Comparison of ENCODE assay signal across 19 mouse cellular contexts in genomic region chr3:79578164-79578563, GRCm38 (mm10). TPM values are rescaled to one million over a fixed set of nuclear protein-coding genes. Genes with fewer than 3 reads are reported as not detected.
DNase-seq lines count a peak whose midpoint lies in the region; ATAC-seq and TF ChIP-seq lines count a peak whose summit lies in the region.
"Had no signal": no experiment of that assay in that cellular context is flagged by ENCODE, and none has a peak within 500 bp of the region (broad histone marks: within the 10 kb centered on the region; RNA-seq: fewer than 3 reads in every experiment).

No protein-coding gene starts in this region.

- no peaks in the 10 kb centered on the region for H3K27me3 ChIP-seq in liver, embryonic 13.5 days
- H3K27me3 ChIP-seq in liver, postnatal 0 days (ENCODE audit: insufficient read depth, low read length) = no peaks in the 10 kb centered on the region
- H3K27me3 ChIP-seq: embryonic facial prominence, embryonic 12.5 days; forebrain, embryonic 15.5 days; heart, embryonic 15.5 days; Patski had no signal

- 77% methylated on average over 6 of the region's 6 CpGs for WGBS in liver, embryonic 13.5 days (ENCODE audit: insufficient replicate concordance)
- WGBS in liver, postnatal 0 days (ENCODE audit: insufficient replicate concordance) = 76% methylated on average over 6 of the region's 6 CpGs

- no peak overlapping the region for H3K4me2 ChIP-seq in liver, embryonic 13.5 days
- no peak overlapping the region for H3K4me2 ChIP-seq in liver, postnatal 0 days (ENCODE audit: low read depth, low read length)
- H3K4me2 ChIP-seq: embryonic facial prominence, embryonic 12.5 days; forebrain, embryonic 15.5 days; heart, embryonic 11.5 days; heart, embryonic 15.5 days had no signal

- peaks cover 80% of the 10 kb centered on the region for H3K4me1 ChIP-seq in liver, embryonic 13.5 days (replicated peaks)
- peaks cover 11% of the 10 kb centered on the region for H3K4me1 ChIP-seq in liver, postnatal 0 days (ENCODE audit: insufficient read depth)

- H3K27ac ChIP-seq in liver, embryonic 13.5 days = peak overlapping the region; percentile 50
- no peak overlapping the region for H3K27ac ChIP-seq in liver, postnatal 0 days (ENCODE audit: low read depth)
- H3K27ac ChIP-seq: embryonic facial prominence, embryonic 12.5 days; forebrain, embryonic 15.5 days; heart, adult 2 months; heart, embryonic 15.5 days had no signal

- no peak for ATAC-seq in liver, embryonic 13.5 days (ENCODE audit: low read depth)
- no peak for ATAC-seq in liver, postnatal 0 days
- ATAC-seq: activated CD4-positive, CD25-positive, alpha-beta regulatory T cell, adult 4 months; forebrain, embryonic 15.5 days; Patski had no signal

- peak; percentile 71 for DNase-seq in kidney, adult 9 months
- DNase-seq in kidney, postnatal 10 days = no peak
- no peak for DNase-seq in liver, embryonic 13.5 days
- DNase-seq in liver, postnatal 0 days = no peak
- peak; percentile 64 to 68 for DNase-seq in kidney, postnatal 36 days
- no peak for DNase-seq in gastrocnemius, adult 18-20 months (ENCODE audit: low spot score)
- DNase-seq: adrenal gland, postnatal 14 days; cerebellum, adult 11-12 months; cerebellum, adult 9-10 months; cerebellum, postnatal 25 days; gastrocnemius, postnatal 10 days; heart, adult 2 months; heart, postnatal 14 days had no signal

- no peaks in the 10 kb centered on the region for H3K9me3 ChIP-seq in liver, embryonic 13.5 days (replicated peaks)
- H3K9me3 ChIP-seq in liver, postnatal 0 days (ENCODE audit: low read length) = no peaks in the 10 kb centered on the region
- H3K9me3 ChIP-seq: embryonic facial prominence, embryonic 12.5 days; forebrain, embryonic 15.5 days; heart, embryonic 15.5 days had no signal

- no peaks in the 10 kb centered on the region for H3K36me3 ChIP-seq in liver, embryonic 13.5 days
- no peaks in the 10 kb centered on the region for H3K36me3 ChIP-seq in liver, postnatal 0 days (replicated peaks; ENCODE audit: insufficient read depth, low read length)
- H3K36me3 ChIP-seq: embryonic facial prominence, embryonic 12.5 days; forebrain, embryonic 15.5 days; heart, embryonic 15.5 days had no signal

- no peak for TF ChIP-seq EP300 in liver, postnatal 0 days (IDR thresholded peaks at IDR 0.05; ENCODE audit: low read depth)

- TF ChIP-seq CTCF in liver, postnatal 0 days (IDR thresholded peaks at IDR 0.05; ENCODE audit: low read depth) = no peak

- no peak overlapping the region for H3K9ac ChIP-seq in liver, embryonic 13.5 days
- H3K9ac ChIP-seq in liver, postnatal 0 days (replicated peaks) = no peak overlapping the region
- H3K9ac ChIP-seq: embryonic facial prominence, embryonic 12.5 days; forebrain, embryonic 15.5 days; heart, embryonic 15.5 days had no signal

- no peak overlapping the region for H3K4me3 ChIP-seq in liver, embryonic 13.5 days (replicated peaks)
- H3K4me3 ChIP-seq in liver, postnatal 0 days (ENCODE audit: low read depth, low read length) = no peak overlapping the region
- H3K4me3 ChIP-seq: embryonic facial prominence, embryonic 12.5 days; forebrain, embryonic 15.5 days; heart, adult 2 months; heart, embryonic 15.5 days had no signal

RNA-seq across cellular contexts. Expression of gene Fnip2, which starts 10.6 kb away (rescaled TPM):
- 3.5 and 3.8 TPM in 2 replicates for polyA plus RNA-seq in liver, embryonic 13.5 days (2015; fragmentation: Nextera tagmentation; extraction: Ambion mirVana)
- 2.4 and 3.0 TPM in 2 replicates for polyA plus RNA-seq in liver, postnatal 0 days (2015; fragmentation: Nextera tagmentation; extraction: Ambion mirVana)
- 1 to 10 TPM; 3.4 to 4.6 TPM for total RNA-seq in gastrocnemius, adult 18-20 months (2021)

RNA-seq across cellular contexts. Expression of gene Ppid, which starts 13.0 kb away (rescaled TPM):
- 164 and 208 TPM in 2 replicates for polyA plus RNA-seq in liver, embryonic 13.5 days (2015; fragmentation: Nextera tagmentation; extraction: Ambion mirVana)
- polyA plus RNA-seq in liver, postnatal 0 days (2015; fragmentation: Nextera tagmentation; extraction: Ambion mirVana) = 31.5 and 36.6 TPM in 2 replicates
- 10 to 100 TPM; 41.0 to 46.1 TPM for total RNA-seq in gastrocnemius, adult 18-20 months (2021)

RNA-seq across cellular contexts. Expression of gene 4930579G24Rik, which starts 50.7 kb away (rescaled TPM):
- polyA plus RNA-seq in liver, embryonic 13.5 days (2015; fragmentation: Nextera tagmentation; extraction: Ambion mirVana) = 20.5 and 23.4 TPM in 2 replicates
- 8.7 and 9.6 TPM in 2 replicates for polyA plus RNA-seq in liver, postnatal 0 days (2015; fragmentation: Nextera tagmentation; extraction: Ambion mirVana)
- total RNA-seq in gastrocnemius, adult 18-20 months (2021) = 1 to 10 TPM; 1.0 to 1.3 TPM

RNA-seq across cellular contexts. Expression of gene Etfdh, which starts 51.1 kb away (rescaled TPM):
- polyA plus RNA-seq in liver, embryonic 13.5 days (2015; fragmentation: Nextera tagmentation; extraction: Ambion mirVana) = 38.8 and 45.8 TPM in 2 replicates
- 215 and 239 TPM in 2 replicates for polyA plus RNA-seq in liver, postnatal 0 days (2015; fragmentation: Nextera tagmentation; extraction: Ambion mirVana)
- 100 to 1,000 TPM; 117 to 139 TPM for total RNA-seq in gastrocnemius, adult 18-20 months (2021)

Comparison
In these comparisons a context has a peak if more than half of its experiments do, and no peak if none do; other contexts are left out.
1. DNase-seq: peak in kidney, adult 9 months (single experiment) and kidney, postnatal 36 days (2 of 2); none in kidney, postnatal 10 days (single experiment), liver, embryonic 13.5 days (single experiment), liver, postnatal 0 days (single experiment) and gastrocnemius, adult 18-20 months (single experiment).